In genomic region chrX:7188311-7188807, GRCm38 (mm10) we compare ENCODE assay signal across 8 mouse cellular contexts.
DNase-seq lines count a peak whose midpoint lies in the region; ATAC-seq lines count a peak whose summit lies in the region.

No protein-coding gene starts in this region.

- H3K4me2 ChIP-seq in midbrain, embryonic 13.5 days (replicated peaks): peak overlapping the region; percentile 56

- DNase-seq in heart, adult 18-20 months: peak; percentile 36 to 37
- no peak for DNase-seq in heart, postnatal 25 days (ENCODE audit: low spot score)
- DNase-seq in cerebellum, postnatal 4 days (ENCODE audit: low spot score in 2 of 2): peak; percentile 19 to 28
- DNase-seq in gastrocnemius, postnatal 10 days: peak; percentile 5
- peak; percentile 65 for DNase-seq in kidney, adult 11 months
- peak; percentile 61 for DNase-seq in limb, embryonic 10.5 days (ENCODE audit: low spot score)
- peak; percentile 11 for DNase-seq in testis, postnatal 14 days (ENCODE audit: low spot score)

- no peaks in the 10 kb centered on the region for H3K27me3 ChIP-seq in limb, embryonic 10.5 days (ENCODE audit: low read depth, poor library complexity, severe bottlenecking)
- no peaks in the 10 kb centered on the region for H3K27me3 ChIP-seq in midbrain, embryonic 13.5 days

- peak overlapping the region; percentile 49 for H3K4me3 ChIP-seq in limb, embryonic 10.5 days
- peak overlapping the region; percentile 46 for H3K4me3 ChIP-seq in midbrain, embryonic 13.5 days (replicated peaks)

- intact Hi-C loops in heart, postnatal 25 days (cut with DNase I): no loop called here

- peak overlapping the region; percentile 83 for H3K27ac ChIP-seq in limb, embryonic 10.5 days
- H3K27ac ChIP-seq in midbrain, embryonic 13.5 days: peak overlapping the region; percentile 89

- H3K9me3 ChIP-seq in limb, embryonic 10.5 days (replicated peaks): no peaks in the 10 kb centered on the region
- H3K9me3 ChIP-seq in midbrain, embryonic 13.5 days: no peaks in the 10 kb centered on the region

- peak; percentile 95 for ATAC-seq in midbrain, embryonic 13.5 days

- peaks cover 9% of the 10 kb centered on the region; the same call in 1 of the 2 replicates for H3K36me3 ChIP-seq in limb, embryonic 10.5 days
- 0 out of 2 replicates have a peak, but pooled peaks cover under 1% of the 10 kb centered on the region for H3K36me3 ChIP-seq in midbrain, embryonic 13.5 days

- no peaks in the 10 kb centered on the region for H3K4me1 ChIP-seq in limb, embryonic 10.5 days
- H3K4me1 ChIP-seq in midbrain, embryonic 13.5 days (replicated peaks): peaks cover 12% of the 10 kb centered on the region; the same call in 1 of the 2 replicates

- WGBS in limb, embryonic 10.5 days: 13% methylated on average over 17 of the region's 17 CpGs
- 17% methylated on average over 17 of the region's 17 CpGs for WGBS in midbrain, embryonic 13.5 days

- peak overlapping the region; percentile 68 for H3K9ac ChIP-seq in midbrain, embryonic 13.5 days (replicated peaks)
